Mouse (Mus musculus) limb, embryonic 13.5 days (tissue): ENCODE results near the gene Acsl6. TPM values are rescaled to one million over a fixed set of nuclear protein-coding genes. Genes with fewer than 3 reads are reported as not detected.

ENCODE experiments used
- ATAC-seq: fragments of 200-750 bp; cut with Nextera tagmentation; 2 replicates; pipeline ENCODE4 v1.8.0; 2017; ENCODE audit warnings: low read depth, moderate number of reproducible peaks, moderate TSS enrichment; ENCODE audit not compliant: low FRiP score
- H3K27ac ChIP-seq: fragments of 300-500 bp; sonication (generic); 2 replicates; pipeline ENCODE4 v1.5.1; 2015; ENCODE audit warnings: inconsistent platforms, mild to moderate bottlenecking, moderate library complexity
- H3K27me3 ChIP-seq: fragments of 300-500 bp; sonication (generic); 2 replicates; pipeline ENCODE4 v1.6.1; 2015; ENCODE audit warnings: mild to moderate bottlenecking, inconsistent platforms
- H3K36me3 ChIP-seq: fragments of 300-500 bp; sonication (generic); 2 replicates; pipeline ENCODE4 v1.6.1; 2015; ENCODE audit warnings: inconsistent platforms, mild to moderate bottlenecking, moderate library complexity
- H3K4me1 ChIP-seq: fragments of 300-500 bp; sonication (generic); 2 replicates; pipeline ENCODE4 v1.6.1; 2015; ENCODE audit warnings: inconsistent platforms
- H3K4me2 ChIP-seq: fragments of 300-500 bp; sonication (generic); replicated peaks from 2 replicates; pipeline ENCODE4 v1.6.1; 2015; ENCODE audit warnings: inconsistent platforms, mild to moderate bottlenecking, moderate library complexity
- H3K4me3 ChIP-seq: fragments of 300-500 bp; sonication (generic); 2 replicates; pipeline ENCODE4 v1.5.1; 2015; ENCODE audit warnings: moderate library complexity, mild to moderate bottlenecking, inconsistent platforms
- H3K9ac ChIP-seq: fragments of 300-500 bp; sonication (generic); 2 replicates; pipeline ENCODE4 v1.6.1; 2015; ENCODE audit warnings: mild to moderate bottlenecking, inconsistent platforms
- H3K9me3 ChIP-seq: fragments of 300-500 bp; sonication (generic); 2 replicates; pipeline ENCODE4 v1.6.1; 2016; ENCODE audit warnings: inconsistent platforms
- WGBS: fragments of 180-500 bp; shearing (Covaris S2); methylation state at CpG from one replicate; pipeline ENCODE4 v1.1.7; 2015; 5-methylcytosine and 5-hydroxymethylcytosine counted together
- polyA plus RNA-seq: library from polyadenylated mRNA; unstranded; fragments of >200 nt; fragmentation: Nextera tagmentation; extraction: Ambion mirVana; gene quantifications from 2 replicates; pipeline ENCODE4 v1.2.1, GENCODE M21; 2015

The Acsl6 gene
- polyA plus RNA-seq, 1 experiment from 2014 or later, result 1.0 TPM

DNA sequence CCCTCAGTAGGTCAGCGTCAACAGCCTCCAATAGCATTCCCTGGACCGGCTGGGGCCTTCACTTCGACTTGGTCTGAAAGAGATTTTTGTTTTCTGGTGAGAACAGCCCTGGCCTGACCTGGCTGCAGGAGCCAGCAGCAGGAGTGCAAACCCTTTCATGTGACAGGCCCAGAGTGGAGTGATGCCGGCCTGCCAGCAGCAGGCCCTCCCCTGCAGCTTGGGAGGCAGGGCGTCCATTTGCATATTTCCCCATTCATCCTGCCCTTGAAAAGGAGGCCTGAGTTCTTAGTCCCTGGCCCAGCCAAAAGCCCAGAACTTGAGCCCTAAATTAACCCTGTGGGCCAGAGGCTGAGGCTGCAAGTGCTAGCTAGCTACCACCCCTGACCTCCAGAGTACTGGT, 8.4 kb downstream of the Acsl6 start:
- WGBS, result 13% methylated on average over 5 of the region's 5 CpGs
- no peak overlapping the region for H3K4me2 ChIP-seq
- no peak for ATAC-seq
- peaks cover 10% of the 10 kb centered on the region; the same call in 1 of the 2 replicates for H3K4me1 ChIP-seq
- H3K9ac ChIP-seq, result no peak overlapping the region
- H3K9me3 ChIP-seq, result no peaks in the 10 kb centered on the region
- H3K36me3 ChIP-seq, result no peaks in the 10 kb centered on the region
- no peak overlapping the region for H3K4me3 ChIP-seq
- no peak overlapping the region for H3K27ac ChIP-seq
- H3K27me3 ChIP-seq, result no peaks in the 10 kb centered on the region

- ATAC-seq, result no peak
- Histone ChIP-seq H3K27me3 (no peaks in the 10 kb centered on the region), H3K4me3 (no peak overlapping the region), H3K36me3 (no peaks in the 10 kb centered on the region), H3K9me3 (no peaks in the 10 kb centered on the region), H3K27ac (no peak overlapping the region), H3K4me2 (no peak overlapping the region), H3K9ac (no peak overlapping the region), H3K4me1 (peaks cover 10% of the 10 kb centered on the region; the same call in 1 of the 2 replicates)
- WGBS, result 14% methylated on average over 1 of the region's 1 CpGs
Measured at GRCm38 (mm10) chr11:54312603-54313002, 9.0 kb downstream of the Acsl6 start.

- Histone ChIP-seq H3K9ac (no peak overlapping the region), H3K4me1 (peaks cover 10% of the 10 kb centered on the region; the same call in 1 of the 2 replicates), H3K4me2 (no peak overlapping the region), H3K27ac (no peak overlapping the region), H3K36me3 (no peaks in the 10 kb centered on the region), H3K4me3 (no peak overlapping the region), H3K9me3 (no peaks in the 10 kb centered on the region), H3K27me3 (no peaks in the 10 kb centered on the region)
- no peak for ATAC-seq
- WGBS, result 79% methylated on average over 7 of the region's 7 CpGs
Measured at GRCm38 (mm10) chr11:54313391-54314360, 10.1 kb downstream of the Acsl6 start.

DNA sequence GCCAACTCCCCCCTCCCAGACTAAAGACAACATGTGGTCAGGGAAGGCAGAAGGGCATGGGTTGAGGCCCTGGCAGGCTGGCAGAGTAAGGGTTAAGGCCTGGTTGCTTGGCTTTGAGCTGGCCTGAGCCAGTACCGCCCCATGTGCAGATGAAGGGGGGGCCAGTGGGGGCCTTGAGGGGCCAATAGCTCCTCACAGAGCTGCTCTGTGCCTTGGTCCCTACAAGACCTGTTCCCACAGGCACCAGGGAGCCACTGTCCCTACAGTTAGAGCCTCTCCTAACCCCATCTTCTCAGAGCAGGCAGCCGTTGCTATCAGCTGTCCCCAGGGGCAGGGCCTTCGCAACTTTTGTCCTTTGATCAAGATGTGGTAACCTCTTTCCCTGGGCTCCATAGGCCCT, 11.1 kb downstream of the Acsl6 start:
- Histone ChIP-seq H3K4me1 (peaks cover 10% of the 10 kb centered on the region; the same call in 1 of the 2 replicates), H3K27ac (no peak overlapping the region), H3K27me3 (no peaks in the 10 kb centered on the region), H3K4me3 (no peak overlapping the region), H3K36me3 (no peaks in the 10 kb centered on the region), H3K9ac (no peak overlapping the region), H3K4me2 (no peak overlapping the region), H3K9me3 (no peaks in the 10 kb centered on the region)
- ATAC-seq, result no peak
- 20% methylated on average over 3 of the region's 3 CpGs for WGBS

- Histone ChIP-seq H3K4me3 (no peak overlapping the region), H3K9ac (no peak overlapping the region), H3K36me3 (no peaks in the 10 kb centered on the region), H3K27ac (no peak overlapping the region), H3K4me1 (peaks cover 10% of the 10 kb centered on the region; the same call in 1 of the 2 replicates), H3K9me3 (no peaks in the 10 kb centered on the region), H3K27me3 (no peaks in the 10 kb centered on the region), H3K4me2 (no peak overlapping the region)
- ATAC-seq, result no peak
- WGBS, result 82% methylated on average over 5 of the region's 5 CpGs
Measured at GRCm38 (mm10) chr11:54315336-54315735, 11.7 kb downstream of the Acsl6 start.

- H3K4me3 ChIP-seq, result no peak overlapping the region
- no peaks in the 10 kb centered on the region for H3K27me3 ChIP-seq
- no peaks in the 10 kb centered on the region for H3K9me3 ChIP-seq
- H3K4me2 ChIP-seq, result no peak overlapping the region
- peaks cover 6% of the 10 kb centered on the region; the same call in 1 of the 2 replicates for H3K4me1 ChIP-seq
- H3K27ac ChIP-seq, result no peak overlapping the region
- H3K9ac ChIP-seq, result no peak overlapping the region
- no peaks in the 10 kb centered on the region for H3K36me3 ChIP-seq
- ATAC-seq, result no peak
- 87% methylated on average over 8 of the region's 8 CpGs for WGBS
Measured at GRCm38 (mm10) chr11:54317361-54317760, 13.8 kb downstream of the Acsl6 start.

- no peaks in the 10 kb centered on the region for H3K27me3 ChIP-seq
- no peak overlapping the region for H3K27ac ChIP-seq
- H3K4me2 ChIP-seq, result no peak overlapping the region
- peaks cover 6% of the 10 kb centered on the region; the same call in 1 of the 2 replicates for H3K4me1 ChIP-seq
- no peaks in the 10 kb centered on the region for H3K36me3 ChIP-seq
- no peak for ATAC-seq
- no peaks in the 10 kb centered on the region for H3K9me3 ChIP-seq
- no peak overlapping the region for H3K4me3 ChIP-seq
- WGBS, result 78% methylated on average over 3 of the region's 3 CpGs
- no peak overlapping the region for H3K9ac ChIP-seq
Measured at GRCm38 (mm10) chr11:54317795-54318194, 14.2 kb downstream of the Acsl6 start.

DNA sequence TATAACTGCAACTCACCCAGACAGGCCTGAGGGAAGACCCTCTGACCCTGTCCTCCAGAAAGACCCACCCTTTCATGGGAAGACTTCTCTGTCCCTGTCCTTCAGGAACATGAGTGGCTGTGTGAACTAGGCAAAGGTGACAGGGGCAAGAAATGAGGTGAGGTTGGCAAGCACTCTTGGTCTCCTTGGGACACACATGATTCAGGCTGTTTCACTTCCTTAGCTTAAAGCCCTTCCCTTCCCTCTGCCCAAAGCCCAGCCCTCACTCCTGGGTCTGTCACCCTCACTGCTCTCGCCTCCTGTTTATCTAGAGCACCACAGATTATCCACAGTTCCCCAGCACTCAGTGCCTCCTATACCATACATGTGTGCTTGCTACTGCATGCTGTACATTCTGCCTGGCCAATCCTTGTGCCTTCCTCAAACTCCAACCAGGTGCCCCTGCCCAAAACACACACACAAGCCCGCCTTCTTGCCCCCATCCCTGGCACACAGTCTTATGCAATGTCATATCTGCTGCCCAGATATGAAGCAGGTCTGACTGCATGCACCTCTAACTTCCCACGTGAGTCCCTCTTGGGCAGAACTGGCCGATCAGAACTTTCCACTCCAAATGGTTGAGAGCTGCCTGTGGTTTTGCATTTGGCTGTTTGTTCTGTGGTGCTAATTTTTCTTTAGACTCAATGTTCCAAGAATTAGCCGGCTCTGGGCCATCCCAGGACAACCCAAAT, 18.4 kb downstream of the Acsl6 start:
- no peaks in the 10 kb centered on the region for H3K9me3 ChIP-seq
- no peak overlapping the region for H3K27ac ChIP-seq
- no peak for ATAC-seq
- 72% methylated on average over 5 of the region's 5 CpGs for WGBS
- no peak overlapping the region for H3K4me2 ChIP-seq
- H3K36me3 ChIP-seq, result no peaks in the 10 kb centered on the region
- H3K4me1 ChIP-seq, result no peaks in the 10 kb centered on the region
- H3K4me3 ChIP-seq, result no peak overlapping the region
- no peaks in the 10 kb centered on the region for H3K27me3 ChIP-seq
- no peak overlapping the region for H3K9ac ChIP-seq

DNA sequence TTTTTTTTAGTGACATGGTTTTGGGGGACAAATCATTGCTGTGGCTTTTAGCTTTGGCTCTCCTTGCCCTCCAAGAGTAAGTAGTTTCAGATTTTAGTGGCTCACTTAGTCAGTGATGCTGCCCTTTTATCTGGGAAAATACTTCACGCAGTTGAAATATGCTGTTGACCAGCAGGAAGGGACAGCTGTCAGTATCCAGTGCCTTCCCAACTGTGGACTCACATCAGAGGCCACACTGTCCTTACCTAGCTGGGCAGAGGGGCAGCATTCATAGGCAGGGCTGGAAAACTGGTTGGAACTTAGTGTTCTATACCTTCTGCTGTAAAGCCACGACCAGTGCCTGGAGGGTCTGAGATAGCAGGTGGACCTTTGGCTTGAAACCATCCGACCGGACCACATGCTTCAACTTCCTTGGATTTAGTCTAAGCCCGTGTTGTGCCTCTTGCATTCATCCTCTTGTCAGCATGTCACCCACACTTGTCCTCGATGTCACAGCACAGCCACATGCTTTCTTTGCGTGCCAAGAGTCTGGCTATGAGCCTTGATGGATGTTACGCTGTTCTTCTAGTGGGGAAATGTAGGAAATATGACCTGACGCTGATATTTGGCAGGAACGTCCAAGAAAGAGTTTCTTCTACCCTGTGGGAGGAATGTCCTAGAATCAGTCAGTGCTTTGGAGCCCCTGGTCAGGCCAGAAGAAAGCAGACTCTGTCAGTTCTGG, 28.0 kb downstream of the Acsl6 start:
- no peak overlapping the region for H3K9ac ChIP-seq
- H3K4me2 ChIP-seq, result no peak overlapping the region
- no peaks in the 10 kb centered on the region for H3K36me3 ChIP-seq
- no peak for ATAC-seq
- no peaks in the 10 kb centered on the region for H3K4me1 ChIP-seq
- H3K27me3 ChIP-seq, result no peaks in the 10 kb centered on the region
- H3K4me3 ChIP-seq, result no peak overlapping the region
- 83% methylated on average over 10 of the region's 10 CpGs for WGBS
- no peak overlapping the region for H3K27ac ChIP-seq
- no peaks in the 10 kb centered on the region for H3K9me3 ChIP-seq

DNA sequence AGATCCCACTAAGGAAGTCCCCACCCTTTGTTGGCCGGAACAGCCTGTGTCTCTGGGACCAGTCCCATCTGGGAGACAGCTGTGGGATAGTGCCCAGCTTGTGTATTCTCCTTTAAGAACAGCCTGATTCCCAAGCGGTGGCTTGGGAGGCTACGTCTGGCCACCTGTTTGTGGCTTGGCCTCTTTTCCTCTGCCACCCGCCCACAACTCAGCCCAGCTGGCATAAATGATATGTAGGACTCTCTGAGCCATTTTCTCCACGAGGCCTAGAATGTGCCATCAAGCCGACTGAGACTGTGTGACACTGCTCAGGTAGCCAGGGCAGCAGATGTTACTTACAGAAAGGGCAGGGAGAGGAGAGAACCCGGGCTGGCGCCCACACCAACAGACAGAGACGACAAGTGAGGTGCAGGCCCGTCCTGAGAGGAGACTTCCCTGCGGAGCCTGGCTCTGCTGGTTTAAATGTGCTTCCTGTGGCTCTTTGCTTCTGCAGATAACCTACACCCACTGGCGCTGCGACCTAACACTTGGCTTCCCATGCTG, 32.6 kb downstream of the Acsl6 start:
- Histone ChIP-seq H3K9ac (no peak overlapping the region), H3K4me1 (no peaks in the 10 kb centered on the region), H3K36me3 (no peaks in the 10 kb centered on the region), H3K9me3 (no peaks in the 10 kb centered on the region), H3K27me3 (no peaks in the 10 kb centered on the region), H3K4me3 (no peak overlapping the region), H3K4me2 (no peak overlapping the region), H3K27ac (no peak overlapping the region)
- ATAC-seq, result no peak
- WGBS, result 32% methylated on average over 13 of the region's 13 CpGs

- no peak overlapping the region for H3K4me3 ChIP-seq
- WGBS, result 36% methylated on average over 4 of the region's 4 CpGs
Measured at GRCm38 (mm10) chr11:54343703-54344102, 40.1 kb downstream of the Acsl6 start.

More at GRCm38 (mm10) chr11:54343703-54344102, 40.1 kb downstream of the Acsl6 start:
- Histone ChIP-seq H3K9ac (no peak overlapping the region), H3K9me3 (no peaks in the 10 kb centered on the region), H3K4me1 (no peaks in the 10 kb centered on the region), H3K27me3 (no peaks in the 10 kb centered on the region), H3K27ac (no peak overlapping the region), H3K36me3 (no peaks in the 10 kb centered on the region), H3K4me2 (no peak overlapping the region)
- ATAC-seq, result no peak
